Mouse (Mus musculus) spleen, adult 2 months (tissue): ENCODE results near the gene Zfp644.

Source experiments
- CTCF ChIP-seq: fragments of 200-500 bp; IDR thresholded peaks from 2 replicates; pipeline ENCODE4 v1.5.1; 2011; ENCODE audit warnings: mild to moderate bottlenecking, inconsistent platforms; ENCODE audit not compliant: insufficient read depth, insufficient read length, insufficient replicate concordance; ENCODE audit errors: extremely low read depth
- POLR2A ChIP-seq: fragments of 200-500 bp; IDR thresholded peaks from 2 replicates; pipeline ENCODE4 v1.6.1; 2011; ENCODE audit warnings: low read depth, low read length, inconsistent platforms

GRCm38 (mm10) chr5:106640235-106640809 lies 56.8 kb downstream of the Zfp644 start:
- TF ChIP-seq CTCF (no peak), POLR2A (no peak)
